ENCODE assay signal across 12 mouse cellular contexts in genomic region chr11:44975151-44975550, GRCm38 (mm10).
A peak's percentile ranks its signal among the peaks of the same experiment; 100 is the strongest.
DNase-seq lines count a peak whose midpoint lies in the region; ATAC-seq and TF ChIP-seq lines count a peak whose summit lies in the region.
"Had no signal": no experiment of that assay in that cellular context is flagged by ENCODE, and none has a peak within 500 bp of the region (broad histone marks: within the 10 kb centered on the region; RNA-seq: fewer than 3 reads in every experiment).

No protein-coding gene starts in this region.

- H3K36me3 ChIP-seq in heart, adult 2 months (ENCODE audit: control insufficient read depth, insufficient read depth, low read length), result peaks cover 15% of the 10 kb centered on the region
- no peaks in the 10 kb centered on the region for H3K36me3 ChIP-seq in heart, embryonic 10.5 days
- H3K36me3 ChIP-seq in heart, postnatal 0 days (replicated peaks; ENCODE audit: control insufficient read depth, insufficient read depth, low read length), result no peaks in the 10 kb centered on the region
- no peaks in the 10 kb centered on the region for H3K36me3 ChIP-seq in limb, embryonic 11.5 days (ENCODE audit: control insufficient read depth, insufficient read depth, low read length)
- no peaks in the 10 kb centered on the region for H3K36me3 ChIP-seq in intestine, embryonic 16.5 days (ENCODE audit: control insufficient read depth, insufficient read depth, low read length)
- H3K36me3 ChIP-seq: limb, embryonic 13.5 days; midbrain, embryonic 12.5 days had no signal

- H3K27ac ChIP-seq in heart, adult 2 months, result peak overlapping the region; percentile 80
- H3K27ac ChIP-seq in heart, embryonic 10.5 days, result no peak overlapping the region
- H3K27ac ChIP-seq in heart, postnatal 0 days (ENCODE audit: low read depth), result peak overlapping the region; percentile 35; the same call in 1 of the 2 replicates
- H3K27ac ChIP-seq in limb, embryonic 11.5 days (replicated peaks; ENCODE audit: low read depth, low read length), result 0 out of 2 replicates have a peak overlapping the region, but pooled peaks have one; percentile 18
- no peak overlapping the region for H3K27ac ChIP-seq in intestine, embryonic 16.5 days (ENCODE audit: low read length)
- H3K27ac ChIP-seq: midbrain, embryonic 12.5 days had no signal

- TF ChIP-seq CTCF in heart, adult 2 months (IDR thresholded peaks at IDR 0.05), result no peak
- TF ChIP-seq CTCF in heart, postnatal 0 days (IDR thresholded peaks at IDR 0.05; ENCODE audit: low read depth), result no peak

- peaks cover 15% of the 10 kb centered on the region for H3K4me1 ChIP-seq in heart, adult 2 months (ENCODE audit: control insufficient read depth, insufficient read depth, low read length)
- 0 out of 2 replicates have a peak, but pooled peaks cover 9% of the 10 kb centered on the region for H3K4me1 ChIP-seq in heart, embryonic 10.5 days
- H3K4me1 ChIP-seq in heart, postnatal 0 days (ENCODE audit: control insufficient read depth, insufficient read depth), result peaks cover 9% of the 10 kb centered on the region; the same call in 1 of the 2 replicates
- peaks cover 5% of the 10 kb centered on the region; the same call in 1 of the 2 replicates for H3K4me1 ChIP-seq in limb, embryonic 11.5 days (ENCODE audit: control insufficient read depth, insufficient read depth, low read length)
- H3K4me1 ChIP-seq in intestine, embryonic 16.5 days (ENCODE audit: control insufficient read depth, insufficient read depth, low read length), result peaks cover 5% of the 10 kb centered on the region; the same call in 1 of the 2 replicates

- peak; percentile 94 for TF ChIP-seq EP300 in heart, adult 2 months (IDR thresholded peaks at IDR 0.05; ENCODE audit: insufficient read depth, low read depth, low read length)
- no peak for TF ChIP-seq EP300 in heart, postnatal 0 days (IDR thresholded peaks at IDR 0.05; ENCODE audit: low read depth)

- H3K4me2 ChIP-seq in heart, postnatal 0 days (ENCODE audit: low read depth, low read length), result no peak overlapping the region
- no peak overlapping the region for H3K4me2 ChIP-seq in limb, embryonic 11.5 days (ENCODE audit: low read depth, severe bottlenecking)
- no peak overlapping the region for H3K4me2 ChIP-seq in intestine, embryonic 16.5 days (ENCODE audit: low read depth, low read length)
- H3K4me2 ChIP-seq: limb, embryonic 13.5 days; midbrain, embryonic 12.5 days had no signal

- no peaks in the 10 kb centered on the region for H3K27me3 ChIP-seq in heart, adult 2 months (ENCODE audit: control insufficient read depth, insufficient read depth, low read length)
- no peaks in the 10 kb centered on the region for H3K27me3 ChIP-seq in heart, embryonic 10.5 days (ENCODE audit: insufficient read depth, poor library complexity, severe bottlenecking)
- no peaks in the 10 kb centered on the region for H3K27me3 ChIP-seq in heart, postnatal 0 days (ENCODE audit: control insufficient read depth, insufficient read depth, low read length)
- H3K27me3 ChIP-seq in limb, embryonic 11.5 days (ENCODE audit: control insufficient read depth, insufficient read depth, low read length), result no peaks in the 10 kb centered on the region
- H3K27me3 ChIP-seq in intestine, embryonic 16.5 days (replicated peaks; ENCODE audit: control insufficient read depth, insufficient read depth, low read length), result no peaks in the 10 kb centered on the region
- H3K27me3 ChIP-seq: CH12.LX; limb, embryonic 13.5 days; midbrain, embryonic 12.5 days had no signal

- TF ChIP-seq POLR2A in heart, adult 2 months (IDR thresholded peaks at IDR 0.05; ENCODE audit: insufficient read depth, low read depth, low read length), result no peak

- H3K4me3 ChIP-seq in heart, adult 2 months, result no peak overlapping the region
- no peak overlapping the region for H3K4me3 ChIP-seq in heart, embryonic 10.5 days
- no peak overlapping the region for H3K4me3 ChIP-seq in heart, postnatal 0 days (ENCODE audit: low read depth, low read length)
- H3K4me3 ChIP-seq in limb, embryonic 11.5 days (ENCODE audit: low read depth, low read length), result no peak overlapping the region
- H3K4me3 ChIP-seq in intestine, embryonic 16.5 days (ENCODE audit: low read length), result no peak overlapping the region
- H3K4me3 ChIP-seq: limb, embryonic 13.5 days; midbrain, embryonic 12.5 days had no signal

- H3K9ac ChIP-seq in heart, adult 2 months (ENCODE audit: low read depth, low read length), result no peak overlapping the region
- H3K9ac ChIP-seq in heart, postnatal 0 days (replicated peaks; ENCODE audit: low read depth, low read length), result no peak overlapping the region
- no peak overlapping the region for H3K9ac ChIP-seq in limb, embryonic 11.5 days (ENCODE audit: low read length)
- H3K9ac ChIP-seq in intestine, embryonic 16.5 days (ENCODE audit: low read depth, low read length), result no peak overlapping the region
- H3K9ac ChIP-seq: limb, embryonic 13.5 days; midbrain, embryonic 12.5 days had no signal

- intact Hi-C loops in heart, adult 2 months (cut with DNase I), result loop anchor here (2.0 to 10.0 kb wide), 2 partner anchors 254 to 290 kb away; no protein-coding TSS in a partner anchor

- no peaks in the 10 kb centered on the region for H3K9me3 ChIP-seq in heart, embryonic 10.5 days
- no peaks in the 10 kb centered on the region for H3K9me3 ChIP-seq in heart, postnatal 0 days (replicated peaks; ENCODE audit: control insufficient read depth, low read length)
- H3K9me3 ChIP-seq in limb, embryonic 11.5 days (ENCODE audit: control insufficient read depth, low read length), result no peaks in the 10 kb centered on the region
- H3K9me3 ChIP-seq in intestine, embryonic 16.5 days (ENCODE audit: control insufficient read depth, low read length), result no peaks in the 10 kb centered on the region
- H3K9me3 ChIP-seq: limb, embryonic 13.5 days; midbrain, embryonic 12.5 days had no signal

- ATAC-seq in heart, postnatal 0 days (ENCODE audit: insufficient read depth, low read depth), result peak; percentile 68
- no peak for ATAC-seq in limb, embryonic 11.5 days (ENCODE audit: insufficient number of reproducible peaks, low FRiP score, low TSS enrichment, low read depth)
- no peak for ATAC-seq in cerebellum, adult (ENCODE audit: insufficient number of reproducible peaks, low FRiP score, low TSS enrichment)
- no peak for ATAC-seq in intestine, embryonic 16.5 days

- H3K79me2 ChIP-seq in heart, adult 2 months (replicated peaks; ENCODE audit: control insufficient read depth, insufficient read depth, low read length), result no peaks in the 10 kb centered on the region

- WGBS in heart, adult 2 months, result 26% methylated on average over 2 of the region's 2 CpGs
- 67% methylated on average over 2 of the region's 2 CpGs for WGBS in heart, embryonic 10.5 days
- 40% methylated on average over 2 of the region's 2 CpGs for WGBS in heart, postnatal 0 days
- WGBS in limb, embryonic 11.5 days, result 54% methylated on average over 2 of the region's 2 CpGs
- 55% methylated on average over 2 of the region's 2 CpGs for WGBS in intestine, embryonic 16.5 days

- peak; percentile 59 to 80 for DNase-seq in heart, adult 2 months
- DNase-seq in heart, embryonic 10.5 days (ENCODE audit: low spot score), result no peak
- DNase-seq in adrenal gland, adult 2 months, result peak; percentile 75
- DNase-seq in heart, postnatal 0 days (ENCODE audit: low spot score), result peak; percentile 41
- DNase-seq in limb, embryonic 11.5 days (ENCODE audit: low spot score), result no peak
- DNase-seq in frontal cortex, postnatal 25 days (ENCODE audit: low spot score in 2 of 2), result no peak
- DNase-seq: right cerebral cortex, adult 18-20 months had no signal

Comparison
In these comparisons a context has a peak if more than half of its experiments do, and no peak if none do; other contexts are left out.
1. DNase-seq: peak in heart, adult 2 months (2 of 2), adrenal gland, adult 2 months (single experiment) and heart, postnatal 0 days (single experiment); none in heart, embryonic 10.5 days (single experiment), limb, embryonic 11.5 days (single experiment) and frontal cortex, postnatal 25 days (0 of 2).
2. H3K27ac ChIP-seq: peak in heart, adult 2 months (single experiment), heart, postnatal 0 days (single experiment) and limb, embryonic 11.5 days (single experiment); none in heart, embryonic 10.5 days (single experiment) and intestine, embryonic 16.5 days (single experiment).